Mouse (Mus musculus) MEL (cell line): ENCODE measurements at regions not wholly inside any gene's neighbourhood (a gene's known extent, or its start where the extent isn't known, plus 50 kb on each side); places are given as distances from the start of the nearest gene placed in this dataset.

Experiments
- DNase-seq: peaks from one replicate; pipeline ENCODE4 v3.0.0; 2011; ENCODE audit warnings: low read depth, low spot score
- H3K27ac ChIP-seq: 2 replicates; pipeline ENCODE4 v1.5.1; 2012; ENCODE audit warnings: low read depth, mild to moderate bottlenecking, control low read depth, low read length, moderate library complexity; ENCODE audit not compliant: control insufficient read depth
- H3K27me3 ChIP-seq, 2 experiments: fragments of 150-350 bp in 1 of 2; sonication (generic) in 1 of 2; 2 replicates each; pipeline ENCODE4 v1.6.1; 2012; ENCODE audit warnings: low read length in 2 of 2, mild to moderate bottlenecking in 2 of 2, improper control_type of control experiment in 1 of 2, moderate library complexity in 1 of 2; ENCODE audit not compliant: insufficient read depth in 2 of 2, control insufficient read depth in 1 of 2
- H3K36me3 ChIP-seq, 2 experiments: 2 replicates each; pipeline ENCODE4 v1.6.1; 2012 to 2014; ENCODE audit warnings: low read length in 2 of 2, improper control_type of control experiment in 1 of 2, inconsistent platforms in 1 of 2, mild to moderate bottlenecking in 1 of 2; ENCODE audit not compliant: insufficient read depth in 2 of 2, control insufficient read depth in 1 of 2
- H3K4me1 ChIP-seq, 2 experiments: fragments of 150-350 bp in 1 of 2; sonication (generic) in 1 of 2; 2 replicates each; pipeline ENCODE4 v1.6.1; 2012; ENCODE audit warnings: low read length in 2 of 2, improper control_type of control experiment in 1 of 2, mild to moderate bottlenecking in 1 of 2; ENCODE audit not compliant: insufficient read depth in 2 of 2, control insufficient read depth in 1 of 2
- H3K4me3 ChIP-seq, 2 experiments: fragments of 150-350 bp in 1 of 2; sonication (generic) in 1 of 2; 2 replicates each; pipeline ENCODE4 v1.5.1; 2012; ENCODE audit warnings: low read depth in 2 of 2, low read length in 2 of 2, mild to moderate bottlenecking in 2 of 2, moderate library complexity in 2 of 2, control low read depth in 1 of 2, improper control_type of control experiment in 1 of 2; ENCODE audit not compliant: control insufficient read depth in 1 of 2, insufficient read depth in 1 of 2
- H3K79me2 ChIP-seq: 2 replicates; pipeline ENCODE4 v1.6.1; 2012; ENCODE audit warnings: mild to moderate bottlenecking, low read length, moderate library complexity; ENCODE audit not compliant: control insufficient read depth, poor library complexity, insufficient read depth
- H3K9ac ChIP-seq: 2 replicates; pipeline ENCODE4 v1.6.1; 2012; ENCODE audit warnings: low read depth, mild to moderate bottlenecking, control low read depth, low read length, moderate library complexity; ENCODE audit not compliant: control insufficient read depth, poor library complexity, severe bottlenecking
- H3K9me3 ChIP-seq: fragments of 150-350 bp; sonication (generic); replicated peaks from 2 replicates; pipeline ENCODE4 v1.6.1; 2012; ENCODE audit warnings: mild to moderate bottlenecking, low read length, improper control_type of control experiment, moderate library complexity; ENCODE audit not compliant: insufficient read depth
- BHLHE40 ChIP-seq: IDR thresholded peaks from 2 replicates; pipeline ENCODE4 v1.6.1; 2012; ENCODE audit warnings: low read depth, mild to moderate bottlenecking, inconsistent platforms, low read length, improper control_type of control experiment, borderline replicate concordance
- ELF1 ChIP-seq: IDR thresholded peaks from 2 replicates; pipeline ENCODE4 v1.6.1; 2014; ENCODE audit warnings: low read depth, mild to moderate bottlenecking, inconsistent platforms, low read length, improper control_type of control experiment, moderate library complexity
- EP300 ChIP-seq, 2 experiments: IDR thresholded peaks; 2 replicates each; pipeline ENCODE4 v1.6.1; 2011; ENCODE audit warnings: improper control_type of control experiment in 2 of 2, low read length in 2 of 2, low read depth in 1 of 2, mild to moderate bottlenecking in 1 of 2
- ETS1 ChIP-seq: IDR thresholded peaks from 2 replicates; pipeline ENCODE4 v1.6.1; 2012; ENCODE audit warnings: low read depth, mild to moderate bottlenecking, inconsistent platforms, low read length, improper control_type of control experiment, moderate library complexity
- HCFC1 ChIP-seq: IDR thresholded peaks from 2 replicates; pipeline ENCODE4 v1.6.1; 2012; ENCODE audit warnings: low read depth, mild to moderate bottlenecking, inconsistent platforms, low read length, improper control_type of control experiment, moderate library complexity
- KAT2A ChIP-seq: conservative IDR thresholded peaks from 2 replicates; pipeline ENCODE4 v1.6.1; 2012; ENCODE audit warnings: low read depth, low read length, improper control_type of control experiment, inconsistent platforms
- MAX ChIP-seq: IDR thresholded peaks from 2 replicates; pipeline ENCODE4 v1.6.1; 2011; ENCODE audit warnings: low read length, improper control_type of control experiment
- MAZ ChIP-seq: IDR thresholded peaks from 2 replicates; pipeline ENCODE4 v1.6.1; 2012; ENCODE audit warnings: low read depth, mild to moderate bottlenecking, inconsistent platforms, low read length, improper control_type of control experiment
- MEF2A ChIP-seq: IDR thresholded peaks from 2 replicates; pipeline ENCODE4 v1.6.1; 2014; ENCODE audit warnings: low read depth, mild to moderate bottlenecking, inconsistent platforms, low read length, improper control_type of control experiment; ENCODE audit not compliant: poor library complexity, insufficient replicate concordance, severe bottlenecking; ENCODE audit errors: extremely low read depth
- MYB ChIP-seq: IDR thresholded peaks from 2 replicates; pipeline ENCODE4 v1.6.1; 2011; ENCODE audit warnings: mild to moderate bottlenecking, low read depth, low read length, improper control_type of control experiment
- NRF1 ChIP-seq: IDR thresholded peaks from 2 replicates; pipeline ENCODE4 v1.6.1; 2014; ENCODE audit warnings: low read depth, mild to moderate bottlenecking, inconsistent platforms, low read length, improper control_type of control experiment, moderate library complexity; ENCODE audit not compliant: poor library complexity, insufficient read depth, severe bottlenecking
- POLR2AphosphoS2 ChIP-seq: IDR thresholded peaks from 2 replicates; pipeline ENCODE4 v1.6.1; 2011; ENCODE audit warnings: low read length, improper control_type of control experiment
- RAD21 ChIP-seq: IDR thresholded peaks from 2 replicates; pipeline ENCODE4 v1.6.1; 2011; ENCODE audit warnings: mild to moderate bottlenecking, low read depth, low read length, improper control_type of control experiment
- TAL1 ChIP-seq: IDR thresholded peaks from 2 replicates; pipeline ENCODE4 v1.6.1; 2012; ENCODE audit warnings: mild to moderate bottlenecking, inconsistent platforms, low read length, moderate library complexity, mixed read lengths
- UBTF ChIP-seq: IDR thresholded peaks from 2 replicates; pipeline ENCODE4 v1.6.1; 2012; ENCODE audit warnings: low read depth, mild to moderate bottlenecking, inconsistent platforms, low read length, improper control_type of control experiment, moderate library complexity, borderline replicate concordance; ENCODE audit not compliant: insufficient read depth
- ZMIZ1 ChIP-seq: IDR thresholded peaks from 2 replicates; pipeline ENCODE4 v1.6.1; 2012; ENCODE audit warnings: low read depth, mild to moderate bottlenecking, inconsistent platforms, low read length, improper control_type of control experiment, moderate library complexity

DNA sequence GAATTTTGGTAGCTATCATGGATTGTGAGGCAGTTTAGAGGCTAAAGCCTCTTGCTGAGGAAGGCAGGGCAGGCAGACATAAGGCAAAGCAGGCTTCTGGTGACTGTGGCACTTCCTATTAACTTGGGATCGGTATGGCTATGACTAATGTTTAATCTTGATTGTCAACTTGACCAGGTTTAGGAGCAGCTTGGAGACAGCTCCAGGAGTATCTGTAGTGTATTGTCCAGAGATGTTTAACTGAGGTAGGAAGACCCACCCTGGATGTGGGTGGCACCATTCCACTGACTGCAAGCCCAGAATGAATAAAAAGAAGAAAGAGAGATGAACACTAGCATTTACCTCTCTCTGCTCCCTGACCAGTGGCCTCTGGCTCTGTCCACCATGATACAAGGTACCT, 83.1 kb upstream of the 1700024P04Rik start:
- Histone ChIP-seq H3K9me3 (no peaks in the 10 kb centered on the region), H3K79me2 (no peaks in the 10 kb centered on the region), H3K4me1 (no peaks in the 10 kb centered on the region), H3K9ac (no peak overlapping the region), H3K36me3 (no peaks in the 10 kb centered on the region), H3K4me3 (no peak overlapping the region), H3K27me3 (no peaks in the 10 kb centered on the region), H3K27ac (no peak overlapping the region)
- DNase-seq = no peak
- TF ChIP-seq TAL1 (no peak), POLR2AphosphoS2 (no peak), ELF1 (no peak), UBTF (no peak), KAT2A (no peak)
- TF ChIP-seq, all 39 proteins: peak for 0

- no peak for DNase-seq
Measured at GRCm38 (mm10) chr13:99063431-99063830, 79.1 kb upstream of the 1700024P04Rik start.

GRCm38 (mm10) chr13:99062936-99063335, 78.6 kb upstream of the 1700024P04Rik start:
- H3K4me3 ChIP-seq = no peak overlapping the region
- no peaks in the 10 kb centered on the region for H3K36me3 ChIP-seq
- DNase-seq = peak; percentile 6
- H3K27me3 ChIP-seq = no peaks in the 10 kb centered on the region
- no peaks in the 10 kb centered on the region for H3K9me3 ChIP-seq
- H3K4me1 ChIP-seq = no peaks in the 10 kb centered on the region
- H3K79me2 ChIP-seq = no peaks in the 10 kb centered on the region
- no peak for TF ChIP-seq EP300 (IDR thresholded peaks at IDR 0.05; ENCODE audit: low read depth in 1 of 2, low read length in 2 of 2)
- TF ChIP-seq MYB = no peak
- no peak for TF ChIP-seq NRF1
- TF ChIP-seq MAZ = no peak
- TF ChIP-seq RAD21 = no peak
- TF ChIP-seq HCFC1 = no peak
- TF ChIP-seq ETS1 = no peak
- TF ChIP-seq BHLHE40 = no peak
- no peak for TF ChIP-seq ZMIZ1
- TF ChIP-seq MAX = no peak
- no peak for TF ChIP-seq MEF2A
- H3K9ac ChIP-seq = no peak overlapping the region
- no peak overlapping the region for H3K27ac ChIP-seq

More at GRCm38 (mm10) chr13:99063431-99063830, 79.1 kb upstream of the 1700024P04Rik start:
- no peaks in the 10 kb centered on the region for H3K27me3 ChIP-seq
- no peaks in the 10 kb centered on the region for H3K9me3 ChIP-seq
- no peak overlapping the region for H3K9ac ChIP-seq
- no peaks in the 10 kb centered on the region for H3K79me2 ChIP-seq
- no peak overlapping the region for H3K27ac ChIP-seq
- TF ChIP-seq BHLHE40 = no peak
- TF ChIP-seq, all 39 proteins: peak for 0
- H3K4me3 ChIP-seq = no peak overlapping the region
- no peaks in the 10 kb centered on the region for H3K4me1 ChIP-seq
- H3K36me3 ChIP-seq = no peaks in the 10 kb centered on the region
